21 mouse cellular contexts compared by ENCODE assay signal in genomic region chr11:62986578-62986977, GRCm38 (mm10). TPM values are rescaled to one million over a fixed set of nuclear protein-coding genes. Genes with fewer than 3 reads are reported as not detected.
A peak's percentile ranks its signal among the peaks of the same experiment; 100 is the strongest.
DNase-seq lines count a peak whose midpoint lies in the region; ATAC-seq and TF ChIP-seq lines count a peak whose summit lies in the region.
"Had no signal": no experiment of that assay in that cellular context is flagged by ENCODE, and none has a peak within 500 bp of the region (broad histone marks: within the 10 kb centered on the region; RNA-seq: fewer than 3 reads in every experiment).

No protein-coding gene starts in this region.

- H3K79me3 ChIP-seq in C2C12 (ENCODE audit: low read depth), result no peaks in the 10 kb centered on the region

- no peak overlapping the region for H3K4me3 ChIP-seq in lung, embryonic 14.5 days (ENCODE audit: low read depth, low read length)
- no peak overlapping the region for H3K4me3 ChIP-seq in C2C12 (ENCODE audit: insufficient read depth, poor library complexity, severe bottlenecking)
- H3K4me3 ChIP-seq in kidney, adult 2 months (ENCODE audit: insufficient read depth, low read depth, low read length), result no peak overlapping the region
- H3K4me3 ChIP-seq: embryonic facial prominence, embryonic 10.5 days; forebrain, embryonic 10.5 days; gastrocnemius, adult 2 months; heart, embryonic 15.5 days; hindbrain, embryonic 13.5 days had no signal

- H3K36me3 ChIP-seq in lung, embryonic 14.5 days (ENCODE audit: insufficient read depth), result no peaks in the 10 kb centered on the region
- H3K36me3 ChIP-seq in C2C12 (ENCODE audit: control insufficient read depth, insufficient read depth), result no peaks in the 10 kb centered on the region
- H3K36me3 ChIP-seq in kidney, adult 2 months (ENCODE audit: control insufficient read depth, insufficient read depth, low read length), result no peaks in the 10 kb centered on the region
- H3K36me3 ChIP-seq: embryonic facial prominence, embryonic 10.5 days; forebrain, embryonic 10.5 days; heart, embryonic 15.5 days; hindbrain, embryonic 13.5 days had no signal

- no peaks in the 10 kb centered on the region for H3K9me3 ChIP-seq in lung, embryonic 14.5 days (ENCODE audit: low read depth, low read length)
- H3K9me3 ChIP-seq: embryonic facial prominence, embryonic 10.5 days; forebrain, embryonic 10.5 days; heart, embryonic 15.5 days; hindbrain, embryonic 13.5 days had no signal

- H3K4me2 ChIP-seq in lung, embryonic 14.5 days, result no peak overlapping the region
- H3K4me2 ChIP-seq: heart, embryonic 11.5 days; heart, embryonic 15.5 days; hindbrain, embryonic 13.5 days had no signal

- DNase-seq in lung, embryonic 14.5 days, result peak; percentile 36
- DNase-seq in lung, postnatal 14 days, result no peak
- peak; percentile 25 for DNase-seq in fat pad, adult 2 months (ENCODE audit: extremely low read depth, low read depth, low spot score)
- DNase-seq in retina, postnatal 1 day, result peak; percentile 67
- DNase-seq in testis, postnatal 10 days (ENCODE audit: low spot score), result no peak
- DNase-seq in kidney, adult 2 months, result no peak
- DNase-seq: adrenal gland, adult 8-10 months; adrenal gland, postnatal 36 days; cerebellum, adult 2 months; cerebellum, postnatal 10 days; gastrocnemius, adult 2 months; gastrocnemius, postnatal 25 days; heart, postnatal 14 days had no signal

- ATAC-seq in lung, embryonic 14.5 days (ENCODE audit: insufficient read depth), result no peak
- ATAC-seq: forebrain, embryonic 14.5 days had no signal

- no peak for TF ChIP-seq POLR2A in kidney, adult 2 months (IDR thresholded peaks at IDR 0.05; ENCODE audit: low read depth, low read length)

- 50% methylated on average over 4 of the region's 4 CpGs for WGBS in lung, embryonic 14.5 days
- WGBS in kidney, adult 2 months, result 83% methylated on average over 4 of the region's 4 CpGs

- H3K9ac ChIP-seq in lung, embryonic 14.5 days, result no peak overlapping the region
- H3K9ac ChIP-seq: heart, embryonic 15.5 days; hindbrain, embryonic 13.5 days had no signal

- H3K79me2 ChIP-seq in C2C12 (ENCODE audit: control insufficient read depth, insufficient read depth), result no peaks in the 10 kb centered on the region

- no peak overlapping the region for H3ac ChIP-seq in C2C12 (ENCODE audit: control insufficient read depth, insufficient read length, low read depth)

- H3K27me3 ChIP-seq in lung, embryonic 14.5 days (ENCODE audit: insufficient read depth, low read length), result no peaks in the 10 kb centered on the region
- no peaks in the 10 kb centered on the region for H3K27me3 ChIP-seq in C2C12 (ENCODE audit: control insufficient read depth, insufficient read depth, insufficient read length)
- no peaks in the 10 kb centered on the region for H3K27me3 ChIP-seq in kidney, adult 2 months (replicated peaks; ENCODE audit: control insufficient read depth, insufficient read depth, low read length)
- H3K27me3 ChIP-seq: CH12.LX; heart, embryonic 15.5 days had no signal

- H3K27ac ChIP-seq in lung, embryonic 14.5 days (ENCODE audit: low read depth), result no peak overlapping the region
- no peak overlapping the region for H3K27ac ChIP-seq in kidney, adult 2 months (ENCODE audit: insufficient read depth, low read depth, low read length)
- H3K27ac ChIP-seq: embryonic facial prominence, embryonic 10.5 days; forebrain, embryonic 10.5 days; gastrocnemius, adult 2 months; heart, embryonic 15.5 days; hindbrain, embryonic 13.5 days had no signal

- TF ChIP-seq CTCF in lung, embryonic 14.5 days (IDR thresholded peaks at IDR 0.05; ENCODE audit: low read depth), result no peak
- TF ChIP-seq CTCF in C2C12 (IDR thresholded peaks at IDR 0.05; ENCODE audit: control insufficient read depth, insufficient read depth, insufficient read length), result no peak
- TF ChIP-seq CTCF in kidney, adult 2 months (conservative IDR thresholded peaks at IDR 0.05; ENCODE audit: insufficient read depth, insufficient read length, low read depth, low read length), result no peak

- H3K4me1 ChIP-seq in lung, embryonic 14.5 days (ENCODE audit: insufficient read depth), result peaks cover 5% of the 10 kb centered on the region; the same call in 1 of the 2 replicates
- H3K4me1 ChIP-seq in kidney, adult 2 months (ENCODE audit: control insufficient read depth, insufficient read depth, low read length), result no peaks in the 10 kb centered on the region

TF ChIP-seq in C2C12, 6 proteins besides CTCF, POLR2A, EP300 and RAD21:
- TF ChIP-seq USF1 (IDR thresholded peaks at IDR 0.05; ENCODE audit: low read depth) (peak; percentile 34), MYOD1 (IDR thresholded peaks at IDR 0.05; ENCODE audit: control insufficient read depth, insufficient read length, low read depth) (no peak)

RNA-seq across cellular contexts. Expression of gene Cdrt4, which starts 35.6 kb away (rescaled TPM):
- polyA plus RNA-seq in lung, embryonic 14.5 days (2014; fragmentation: Nextera tagmentation; extraction: Ambion mirVana), result 0.83 TPM in 1 of 2 replicates, not detected in the other
- not detected for polyA plus RNA-seq in C2C12 (2012; fragmentation: generic; extraction: Trizol)
- 0.14 TPM in 1 of 2 replicates, not detected in the other for polyA plus RNA-seq in kidney, adult 2 months (2012; rRNA removed)
- polyA plus RNA-seq: forebrain, embryonic 10.5 days; forebrain, embryonic 14.5 days; heart, embryonic 11.5 days; heart, embryonic 15.5 days had no signal

Comparison
In these comparisons a context has a peak if more than half of its experiments do, and no peak if none do; other contexts are left out.
1. DNase-seq: peak in lung, embryonic 14.5 days (single experiment), fat pad, adult 2 months (single experiment) and retina, postnatal 1 day (single experiment); none in lung, postnatal 14 days (single experiment), testis, postnatal 10 days (single experiment) and kidney, adult 2 months (single experiment).